Mouse (Mus musculus) liver, embryonic 14.5 days (tissue): Measurements from ENCODE around the gene Ddx25.

Source experiments
- CTCF ChIP-seq: IDR thresholded peaks from 2 replicates; pipeline ENCODE4 v1.5.1; 2016; ENCODE audit warnings: antibody characterized with exemption, low read depth, control low read depth
- EP300 ChIP-seq: IDR thresholded peaks from 2 replicates; pipeline ENCODE4 v1.6.1; 2016; ENCODE audit warnings: antibody characterized with exemption, low read depth

GRCm38 (mm10) chr9:35558257-35559008 is at the start of gene Ddx25, which contains the start of gene Pus3:
- TF ChIP-seq EP300: no peak
- TF ChIP-seq CTCF: no peak
